8 mouse cellular contexts compared by ENCODE assay signal in genomic region chr19:3929211-3929941, GRCm38 (mm10). TPM values are rescaled to one million over a fixed set of nuclear protein-coding genes. Genes with fewer than 3 reads are reported as not detected.
DNase-seq lines count a peak whose midpoint lies in the region; ATAC-seq lines count a peak whose summit lies in the region.

Gene Aldh3b1 (minus strand): TSS chr19:3929808.

- 64% methylated on average over 12 of the region's 12 CpGs for WGBS in neural tube, embryonic 12.5 days
- 42% methylated on average over 12 of the region's 12 CpGs for WGBS in intestine, embryonic 15.5 days
- 54% methylated on average over 12 of the region's 12 CpGs for WGBS in limb, embryonic 13.5 days
- 65% methylated on average over 12 of the region's 12 CpGs for WGBS in midbrain, embryonic 12.5 days
- WGBS in stomach, embryonic 16.5 days = 32% methylated on average over 12 of the region's 12 CpGs

- no peak within 1 kb of the TSS for H3K4me2 ChIP-seq in neural tube, embryonic 12.5 days (replicated peaks)
- 0 out of 2 replicates have a peak within 1 kb of the TSS, but pooled peaks have one; percentile 9 for H3K4me2 ChIP-seq in intestine, embryonic 15.5 days (replicated peaks)
- peak within 1 kb of the TSS; percentile 5; the same call in 1 of the 2 replicates for H3K4me2 ChIP-seq in limb, embryonic 13.5 days (replicated peaks)
- no peak within 1 kb of the TSS for H3K4me2 ChIP-seq in midbrain, embryonic 12.5 days (replicated peaks)
- H3K4me2 ChIP-seq in stomach, embryonic 16.5 days (ENCODE audit: low read depth, low read length) = no peak within 1 kb of the TSS; the same call in 1 of the 2 replicates

- no peak within 1 kb of the TSS for H3K4me3 ChIP-seq in neural tube, embryonic 12.5 days
- no peak within 1 kb of the TSS for H3K4me3 ChIP-seq in intestine, embryonic 15.5 days (replicated peaks)
- H3K4me3 ChIP-seq in limb, embryonic 13.5 days = no peak within 1 kb of the TSS
- no peak within 1 kb of the TSS for H3K4me3 ChIP-seq in midbrain, embryonic 12.5 days
- H3K4me3 ChIP-seq in stomach, embryonic 16.5 days (replicated peaks; ENCODE audit: low read length) = no peak within 1 kb of the TSS

- no peaks in the 10 kb centered on the region for H3K36me3 ChIP-seq in neural tube, embryonic 12.5 days
- no peaks in the 10 kb centered on the region for H3K36me3 ChIP-seq in intestine, embryonic 15.5 days
- H3K36me3 ChIP-seq in limb, embryonic 13.5 days = no peaks in the 10 kb centered on the region
- H3K36me3 ChIP-seq in midbrain, embryonic 12.5 days = no peaks in the 10 kb centered on the region
- H3K36me3 ChIP-seq in stomach, embryonic 16.5 days (ENCODE audit: control insufficient read depth, insufficient read depth, low read length) = no peaks in the 10 kb centered on the region

- no peak within 1 kb of the TSS for H3K9ac ChIP-seq in neural tube, embryonic 12.5 days
- H3K9ac ChIP-seq in intestine, embryonic 15.5 days = no peak within 1 kb of the TSS
- no peak within 1 kb of the TSS for H3K9ac ChIP-seq in limb, embryonic 13.5 days
- 0 out of 2 replicates have a peak within 1 kb of the TSS, but pooled peaks have one; percentile 0 for H3K9ac ChIP-seq in midbrain, embryonic 12.5 days (replicated peaks)
- no peak within 1 kb of the TSS; the same call in 1 of the 2 replicates for H3K9ac ChIP-seq in stomach, embryonic 16.5 days (ENCODE audit: low read length)

- ATAC-seq in neural tube, embryonic 12.5 days (ENCODE audit: low FRiP score, low read depth) = no peak
- peak; percentile 80 for ATAC-seq in intestine, embryonic 15.5 days
- ATAC-seq in limb, embryonic 13.5 days (ENCODE audit: low FRiP score, low read depth) = peak; percentile 44
- ATAC-seq in midbrain, embryonic 12.5 days (ENCODE audit: low FRiP score, low read depth) = no peak
- peak; percentile 78 for ATAC-seq in stomach, embryonic 16.5 days (ENCODE audit: insufficient read depth, low FRiP score)

- no peak for DNase-seq in neural tube, embryonic 10.5 days (ENCODE audit: extremely low spot score, low spot score)
- DNase-seq in cerebellum, postnatal 4 days (ENCODE audit: low spot score in 2 of 2) = peak; percentile 51 to 77
- DNase-seq in gonadal fat pad, adult 2 months (ENCODE audit: low read depth) = no peak

- H3K27me3 ChIP-seq in neural tube, embryonic 12.5 days (replicated peaks) = no peaks in the 10 kb centered on the region
- no peaks in the 10 kb centered on the region for H3K27me3 ChIP-seq in intestine, embryonic 15.5 days (replicated peaks)
- no peaks in the 10 kb centered on the region for H3K27me3 ChIP-seq in limb, embryonic 13.5 days
- H3K27me3 ChIP-seq in midbrain, embryonic 12.5 days = no peaks in the 10 kb centered on the region
- no peaks in the 10 kb centered on the region for H3K27me3 ChIP-seq in stomach, embryonic 16.5 days (ENCODE audit: control insufficient read depth, insufficient read depth, low read length)

- 0 out of 2 replicates have a peak within 1 kb of the TSS, but pooled peaks have one; percentile 16 for H3K27ac ChIP-seq in neural tube, embryonic 12.5 days
- H3K27ac ChIP-seq in intestine, embryonic 15.5 days = peak within 1 kb of the TSS; percentile 72
- peak within 1 kb of the TSS; percentile 63 for H3K27ac ChIP-seq in limb, embryonic 13.5 days
- H3K27ac ChIP-seq in midbrain, embryonic 12.5 days (replicated peaks) = no peak within 1 kb of the TSS; the same call in 1 of the 2 replicates
- H3K27ac ChIP-seq in stomach, embryonic 16.5 days (ENCODE audit: low read length) = peak within 1 kb of the TSS; percentile 77

- H3K9me3 ChIP-seq in neural tube, embryonic 12.5 days = no peaks in the 10 kb centered on the region
- no peaks in the 10 kb centered on the region for H3K9me3 ChIP-seq in intestine, embryonic 15.5 days
- H3K9me3 ChIP-seq in limb, embryonic 13.5 days = no peaks in the 10 kb centered on the region
- no peaks in the 10 kb centered on the region for H3K9me3 ChIP-seq in midbrain, embryonic 12.5 days
- no peaks in the 10 kb centered on the region for H3K9me3 ChIP-seq in stomach, embryonic 16.5 days (replicated peaks; ENCODE audit: control insufficient read depth, low read length)

- peaks cover 11% of the 10 kb centered on the region; the same call in 1 of the 2 replicates for H3K4me1 ChIP-seq in neural tube, embryonic 12.5 days
- H3K4me1 ChIP-seq in intestine, embryonic 15.5 days (replicated peaks) = peaks cover 22% of the 10 kb centered on the region
- peaks cover 30% of the 10 kb centered on the region for H3K4me1 ChIP-seq in limb, embryonic 13.5 days
- peaks cover 6% of the 10 kb centered on the region; the same call in 1 of the 2 replicates for H3K4me1 ChIP-seq in midbrain, embryonic 12.5 days
- H3K4me1 ChIP-seq in stomach, embryonic 16.5 days (ENCODE audit: control insufficient read depth, insufficient read depth, low read length) = peaks cover 16% of the 10 kb centered on the region; the same call in 1 of the 2 replicates

RNA-seq across cellular contexts. Expression of gene Aldh3b1, which starts in this region (rescaled TPM):
- polyA plus RNA-seq in neural tube, embryonic 12.5 days (2016; fragmentation: Nextera tagmentation; extraction: Ambion mirVana) = 0.84 and 0.87 TPM in 2 replicates
- polyA plus RNA-seq in gonadal fat pad, adult 2 months (2012; rRNA removed) = 9.2 and 12.7 TPM in 2 replicates
- polyA plus RNA-seq in intestine, embryonic 15.5 days (2015; fragmentation: Nextera tagmentation; extraction: Ambion mirVana) = 2.3 and 2.4 TPM in 2 replicates
- polyA plus RNA-seq in limb, embryonic 13.5 days (2015; fragmentation: Nextera tagmentation; extraction: Ambion mirVana) = 1.1 and 1.3 TPM in 2 replicates
- polyA plus RNA-seq in midbrain, embryonic 12.5 days (2016; fragmentation: Nextera tagmentation; extraction: Ambion mirVana) = 0.83 and 0.96 TPM in 2 replicates
- polyA plus RNA-seq in stomach, embryonic 16.5 days (2015; fragmentation: Nextera tagmentation; extraction: Ambion mirVana) = 3.5 and 4.9 TPM in 2 replicates

Comparison
In these comparisons a context has a peak if more than half of its experiments do, and no peak if none do; other contexts are left out.
1. ATAC-seq: peak in intestine, embryonic 15.5 days (single experiment), limb, embryonic 13.5 days (single experiment) and stomach, embryonic 16.5 days (single experiment); none in neural tube, embryonic 12.5 days (single experiment) and midbrain, embryonic 12.5 days (single experiment).
2. H3K4me2 ChIP-seq: peak in intestine, embryonic 15.5 days (single experiment) and limb, embryonic 13.5 days (single experiment); none in neural tube, embryonic 12.5 days (single experiment), midbrain, embryonic 12.5 days (single experiment) and stomach, embryonic 16.5 days (single experiment).
3. DNase-seq: peak in cerebellum, postnatal 4 days (2 of 2); none in neural tube, embryonic 10.5 days (single experiment) and gonadal fat pad, adult 2 months (single experiment).